Mouse (Mus musculus) layer of hippocampus, adult 2 months (tissue): ENCODE data around the gene Wfdc11. TPM values are rescaled to one million over a fixed set of nuclear protein-coding genes. Genes with fewer than 3 reads are reported as not detected.
"Not testable (repeated sequence)": the region's sequence is repeated elsewhere in the genome, so short reads cannot be mapped to it uniquely, and the experiment has no call there.

Experiments
- DNase-seq, 2 experiments: peaks; one replicate each; pipeline ENCODE4 v3.0.0; 2022; ENCODE audit warnings: low spot score in 2 of 2
- H3K27ac ChIP-seq: fragments of 200-600 bp; 2 replicates; pipeline ENCODE4 v1.8.1; 2022
- H3K4me3 ChIP-seq: fragments of 200-600 bp; 2 replicates; pipeline ENCODE4 v1.8.1; 2022; ENCODE audit warnings: mild to moderate bottlenecking
- CTCF ChIP-seq: fragments of 200-600 bp; conservative IDR thresholded peaks from 2 replicates; pipeline ENCODE4 v1.8.1; 2022; ENCODE audit warnings: antibody characterized with exemption, mild to moderate bottlenecking, moderate library complexity
- long read RNA-seq, 2 experiments: library from polyadenylated mRNA; stranded (forward); transcript quantifications; one replicate each; pipeline ENCODE4 v2.0.0; 2021; ENCODE audit warnings: borderline mapping rate in 2 of 2
- total RNA-seq, 2 experiments: library from RNA; stranded (reverse); gene quantifications; 2 replicates each; pipeline ENCODE4 v1.2.3; 2021

Wfdc11 gene
- total RNA-seq = not detected
- long read RNA-seq, experiment 1 = 0 reads
- long read RNA-seq, experiment 2 = 0 reads

DNA sequence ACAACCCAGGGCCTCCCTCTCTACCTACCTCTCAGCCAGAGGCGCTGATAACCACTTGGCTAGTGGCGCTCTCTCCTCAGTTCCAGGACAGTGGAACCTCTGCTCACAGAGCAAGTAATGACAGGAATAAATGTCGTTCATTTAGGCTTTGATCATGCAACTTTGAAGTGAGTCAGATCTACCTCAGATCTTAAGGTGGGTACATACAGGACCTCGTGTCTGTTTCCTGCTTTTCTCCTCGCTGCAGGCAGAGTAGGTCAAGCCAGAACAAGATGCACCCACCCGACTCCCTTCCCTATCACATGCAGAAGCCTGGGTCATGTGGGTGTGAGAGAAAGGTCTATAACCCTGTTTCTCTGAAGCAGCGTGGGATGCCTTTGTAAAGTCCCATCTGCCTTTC lies at the start of gene Wfdc11:
TSS of gene Wfdc11 (minus strand) at position 101 of the 400 bp plus-strand sequence.
- TF ChIP-seq CTCF = no peak
- H3K27ac ChIP-seq = no peak within 1 kb of the TSS
- no peak within 1 kb of the TSS for H3K4me3 ChIP-seq
- no peak for DNase-seq

DNA sequence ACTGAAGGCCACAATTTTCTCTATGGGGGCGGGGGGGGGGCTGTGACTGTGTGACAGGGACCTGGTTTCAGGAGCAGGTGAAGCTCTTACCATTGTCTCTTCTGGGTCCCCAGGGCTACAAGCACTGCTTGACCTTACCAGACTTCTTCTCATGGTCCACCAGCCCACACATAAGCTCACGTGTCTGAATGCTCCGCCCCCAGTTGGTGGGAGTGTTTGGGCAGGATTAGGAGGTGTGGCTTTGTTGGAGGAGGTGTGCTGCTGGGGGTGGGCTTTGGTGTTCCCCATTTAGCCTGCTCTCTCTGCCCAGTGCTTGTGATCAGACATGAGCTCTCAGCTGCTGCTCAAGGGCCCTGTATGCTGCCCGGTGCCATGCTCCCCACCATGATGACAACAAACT lies 49.4 kb upstream of the Wfdc11 start:
- Histone ChIP-seq H3K27ac (no peak overlapping the region), H3K4me3 (no peak overlapping the region)
- no peak for DNase-seq
- TF ChIP-seq CTCF = no peak

DNA sequence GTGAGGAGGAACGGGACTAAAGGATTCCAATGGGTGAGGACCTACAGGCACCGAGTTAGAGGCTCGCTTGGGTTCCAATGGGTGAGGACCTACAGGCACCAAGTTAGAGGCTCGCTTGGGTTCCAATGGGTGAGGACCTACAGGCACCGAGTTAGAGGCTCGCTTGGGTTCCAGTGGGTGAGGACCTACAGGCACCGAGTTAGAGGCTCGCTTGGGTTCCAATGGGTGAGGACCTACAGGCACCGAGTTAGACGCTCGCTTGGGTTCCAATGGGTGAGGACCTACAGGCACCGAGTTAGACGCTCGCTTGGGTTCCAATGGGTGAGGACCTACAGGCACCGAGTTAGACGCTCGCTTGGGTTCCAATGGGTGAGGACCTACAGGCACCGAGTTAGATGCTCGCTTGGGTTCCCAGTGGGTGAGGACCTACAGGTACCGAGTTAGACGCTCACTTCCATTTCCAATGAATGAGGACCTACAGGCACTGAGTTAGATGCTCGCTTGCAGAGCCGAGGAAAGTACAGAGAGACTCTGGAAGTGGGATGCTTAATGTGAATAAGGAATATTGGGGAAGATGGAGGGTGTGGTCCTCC lies 42.4 kb upstream of the Wfdc11 start:
- not testable (repeated sequence) for DNase-seq, H3K27ac ChIP-seq

DNA sequence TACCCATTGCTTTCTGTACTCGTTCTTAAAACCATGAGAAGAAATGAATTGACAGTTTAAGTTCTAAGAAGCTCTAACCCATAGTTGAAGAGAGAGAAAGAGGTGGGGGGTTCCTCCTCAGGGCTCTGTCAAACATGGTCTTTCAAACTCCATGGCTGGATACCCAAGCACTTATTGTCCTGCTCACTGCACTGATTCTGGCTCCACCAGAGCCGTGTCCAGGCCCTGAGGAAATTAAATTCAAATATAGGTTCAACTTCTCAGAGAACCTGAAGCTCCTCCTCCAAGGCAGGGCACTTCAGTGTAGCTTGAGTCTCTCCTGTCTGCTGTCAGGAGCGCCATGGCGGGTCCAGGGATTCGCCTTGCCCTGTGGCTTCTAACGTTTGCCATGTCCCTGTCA lies 41.1 kb upstream of the Wfdc11 start, which contains the start of gene Spint5:
TSS of gene Spint5 (plus strand) at position 301 of the 400 bp plus-strand sequence.
- no peak within 1 kb of the TSS for H3K4me3 ChIP-seq
- DNase-seq = no peak
- H3K27ac ChIP-seq = no peak within 1 kb of the TSS
- TF ChIP-seq CTCF = no peak

More for the DNA sequence above, 42.4 kb upstream of the Wfdc11 start:
- H3K4me3 ChIP-seq = not testable (repeated sequence)

DNA sequence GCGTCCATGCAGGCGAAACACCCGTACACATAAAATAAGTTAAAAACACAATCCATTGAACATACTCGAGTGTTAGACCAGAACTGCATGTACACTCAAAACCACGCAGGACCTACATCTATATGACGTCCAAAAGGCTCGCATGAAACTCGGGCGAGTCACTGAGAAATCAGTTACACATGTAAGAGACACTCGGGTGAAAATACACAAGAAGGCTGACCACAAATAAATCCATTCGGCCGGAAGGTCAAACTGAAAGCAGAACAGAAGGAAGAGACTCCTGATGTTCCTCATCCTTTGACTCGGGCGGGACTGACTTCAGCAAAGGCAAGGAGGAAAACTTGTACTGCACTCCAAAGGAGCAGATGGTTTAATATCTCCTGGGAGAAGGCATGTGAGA lies 32.1 kb upstream of the Wfdc11 start:
- no peak for TF ChIP-seq CTCF
- no peak overlapping the region for H3K27ac ChIP-seq
- no peak for DNase-seq
- no peak overlapping the region for H3K4me3 ChIP-seq

DNA sequence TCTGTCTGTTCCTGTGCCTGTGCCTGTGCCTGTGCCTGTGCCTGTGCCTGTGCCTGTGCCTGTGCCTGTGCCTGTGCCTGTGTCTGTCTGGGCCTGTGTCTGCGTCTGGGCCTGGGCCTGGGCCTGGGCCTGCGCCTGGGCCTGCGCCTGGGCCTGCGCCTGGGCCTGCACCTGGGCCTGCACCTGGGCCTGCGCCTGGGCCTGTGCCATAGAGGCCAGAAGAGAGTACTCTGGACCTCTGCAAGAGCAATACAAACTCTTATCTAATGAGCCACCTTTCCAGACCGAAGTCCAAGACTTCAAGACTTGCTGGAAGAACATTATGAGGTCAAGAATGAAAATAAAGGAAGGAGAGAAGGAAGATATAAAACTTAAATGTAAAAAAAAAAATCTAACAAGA lies 31.4 kb upstream of the Wfdc11 start:
- DNase-seq = no peak
- no peak for TF ChIP-seq CTCF
- Histone ChIP-seq H3K4me3 (no peak overlapping the region), H3K27ac (no peak overlapping the region)

DNA sequence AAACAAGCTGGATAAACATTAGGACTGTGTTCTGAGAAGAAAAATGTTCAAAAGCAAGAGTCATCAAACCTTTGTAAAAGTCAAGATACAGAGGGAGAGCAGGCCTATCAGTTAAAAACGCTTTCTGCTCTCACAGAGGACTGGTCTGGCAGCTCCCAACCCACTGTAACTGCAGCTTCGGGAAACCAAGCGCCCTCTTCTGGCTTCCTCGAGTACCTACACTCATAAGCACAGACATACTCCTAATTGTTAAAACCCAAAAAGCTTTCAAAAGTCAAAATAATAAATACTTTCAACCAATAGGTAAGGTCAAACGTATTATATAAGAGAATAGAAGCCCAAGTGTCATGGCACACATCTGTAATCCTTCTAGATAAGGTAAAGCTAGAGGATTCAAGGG lies 30.3 kb upstream of the Wfdc11 start:
- TF ChIP-seq CTCF = no peak; the same call in 1 of the 2 replicates
- Histone ChIP-seq H3K4me3 (no peak overlapping the region), H3K27ac (no peak overlapping the region)
- no peak for DNase-seq

DNA sequence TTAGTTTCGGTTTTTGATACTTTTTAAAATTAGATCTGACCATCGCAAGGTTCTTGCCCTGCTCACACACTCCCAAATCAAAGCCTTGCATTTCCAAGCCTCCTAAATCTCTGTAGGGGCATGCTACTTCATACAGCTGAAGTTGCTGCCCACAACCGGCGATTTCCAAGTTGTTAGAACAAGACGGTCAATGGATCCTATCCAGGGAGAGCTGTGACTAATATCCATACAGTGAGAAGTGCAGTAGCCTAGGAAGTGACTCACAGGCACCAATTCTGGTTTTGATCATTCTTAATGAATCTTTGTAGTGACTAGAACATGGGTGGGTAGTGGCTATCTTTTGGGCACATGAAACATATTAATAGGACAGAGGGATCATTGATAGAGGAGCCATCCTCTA lies 27.9 kb upstream of the Wfdc11 start:
- DNase-seq = no peak
- TF ChIP-seq CTCF = no peak

DNA sequence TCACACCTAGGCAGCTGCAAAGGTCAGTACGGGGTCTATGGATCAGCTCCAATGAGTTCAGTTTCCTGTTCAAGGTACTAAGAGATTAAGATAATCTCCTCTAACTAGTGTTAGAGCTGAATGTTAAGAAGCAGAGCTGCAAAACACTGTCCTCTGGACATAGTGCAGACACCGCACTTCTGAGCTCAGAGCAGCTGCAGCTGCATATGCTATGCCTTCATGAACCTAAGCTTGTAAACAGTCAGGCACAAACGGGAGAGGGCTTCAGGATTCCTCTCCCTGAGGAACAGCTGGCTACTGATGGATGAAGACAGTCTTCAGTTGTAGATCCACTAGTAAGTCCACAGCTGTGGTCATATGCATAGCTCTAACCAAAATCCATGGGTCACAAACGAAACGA lies 27.1 kb upstream of the Wfdc11 start:
- Histone ChIP-seq H3K27ac (no peak overlapping the region), H3K4me3 (no peak overlapping the region)
- no peak for DNase-seq
- no peak for TF ChIP-seq CTCF

More for the DNA sequence above, 27.9 kb upstream of the Wfdc11 start:
- no peak overlapping the region for H3K27ac ChIP-seq
- H3K4me3 ChIP-seq = no peak overlapping the region

DNA sequence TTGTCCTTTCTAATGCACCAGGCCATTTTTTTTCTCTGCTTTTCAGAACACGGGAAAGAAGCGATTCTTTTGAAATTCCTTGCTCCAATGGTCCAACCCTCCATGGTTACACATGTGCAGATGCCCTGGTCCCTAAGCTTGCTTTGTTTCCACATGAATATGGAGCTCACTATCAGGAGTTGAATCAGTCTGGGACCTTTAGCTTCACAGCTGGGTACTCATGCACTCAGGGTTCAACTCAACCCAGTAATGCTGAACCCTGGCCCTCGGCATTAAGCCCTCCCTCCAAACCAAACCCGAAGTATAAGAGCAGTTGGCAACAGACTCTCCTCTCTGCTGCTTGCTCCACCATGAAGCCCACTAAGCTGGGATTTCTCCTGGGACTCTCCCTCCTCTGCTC lies 24.3 kb upstream of the Wfdc11 start, which contains the start of gene Spint4:
TSS of gene Spint4 (plus strand) at position 301 of the 400 bp plus-strand sequence.
- Histone ChIP-seq H3K27ac (no peak within 1 kb of the TSS), H3K4me3 (no peak within 1 kb of the TSS)
- no peak for TF ChIP-seq CTCF
- DNase-seq = no peak

DNA sequence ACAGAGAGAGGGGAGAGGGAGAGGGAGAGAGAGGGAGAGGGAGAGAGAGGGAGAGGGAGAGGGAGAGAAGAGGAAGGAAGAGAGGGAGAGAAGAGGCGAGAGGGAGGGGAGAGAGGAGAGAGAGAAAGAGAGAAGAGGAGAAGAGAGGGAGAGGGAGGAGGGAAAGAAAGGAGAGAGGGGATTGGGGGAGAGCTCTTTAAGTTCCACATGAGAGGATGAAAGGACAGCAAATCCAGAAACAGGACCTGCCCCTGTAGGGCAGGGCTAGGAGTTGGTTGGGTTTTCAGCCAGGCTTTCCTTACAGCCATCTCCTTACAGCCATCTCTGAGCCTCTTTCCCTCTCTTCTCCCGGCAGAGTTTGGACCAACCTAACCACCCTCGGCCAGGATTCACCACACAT lies 10.9 kb upstream of the Wfdc11 start, which contains the start of gene Wfdc13:
TSS of gene Wfdc13 (plus strand) at position 301 of the 400 bp plus-strand sequence.
- Histone ChIP-seq H3K27ac (no peak within 1 kb of the TSS), H3K4me3 (no peak within 1 kb of the TSS)
- DNase-seq = no peak
- TF ChIP-seq CTCF = no peak

DNA sequence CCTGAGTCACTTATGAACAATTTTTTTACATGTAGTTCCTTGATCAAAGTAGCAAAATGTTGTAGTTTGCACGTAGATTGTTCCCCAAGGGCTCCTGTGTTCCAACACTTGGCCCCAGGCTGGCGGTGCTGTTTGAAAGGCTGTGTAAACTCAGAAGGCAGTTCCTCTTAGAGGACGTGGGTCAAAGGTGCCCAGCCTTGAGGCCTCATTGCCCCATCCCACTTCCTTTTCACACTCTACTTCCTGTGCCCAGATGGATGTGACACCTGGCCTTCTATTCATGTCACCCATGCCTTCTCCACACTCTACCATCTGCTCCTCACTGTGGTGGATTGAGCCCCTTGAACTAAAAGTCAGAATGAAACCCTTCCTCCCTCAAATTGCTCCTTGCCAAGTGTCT lies 6.0 kb upstream of the Wfdc11 start:
- no peak overlapping the region for H3K27ac ChIP-seq

DNA sequence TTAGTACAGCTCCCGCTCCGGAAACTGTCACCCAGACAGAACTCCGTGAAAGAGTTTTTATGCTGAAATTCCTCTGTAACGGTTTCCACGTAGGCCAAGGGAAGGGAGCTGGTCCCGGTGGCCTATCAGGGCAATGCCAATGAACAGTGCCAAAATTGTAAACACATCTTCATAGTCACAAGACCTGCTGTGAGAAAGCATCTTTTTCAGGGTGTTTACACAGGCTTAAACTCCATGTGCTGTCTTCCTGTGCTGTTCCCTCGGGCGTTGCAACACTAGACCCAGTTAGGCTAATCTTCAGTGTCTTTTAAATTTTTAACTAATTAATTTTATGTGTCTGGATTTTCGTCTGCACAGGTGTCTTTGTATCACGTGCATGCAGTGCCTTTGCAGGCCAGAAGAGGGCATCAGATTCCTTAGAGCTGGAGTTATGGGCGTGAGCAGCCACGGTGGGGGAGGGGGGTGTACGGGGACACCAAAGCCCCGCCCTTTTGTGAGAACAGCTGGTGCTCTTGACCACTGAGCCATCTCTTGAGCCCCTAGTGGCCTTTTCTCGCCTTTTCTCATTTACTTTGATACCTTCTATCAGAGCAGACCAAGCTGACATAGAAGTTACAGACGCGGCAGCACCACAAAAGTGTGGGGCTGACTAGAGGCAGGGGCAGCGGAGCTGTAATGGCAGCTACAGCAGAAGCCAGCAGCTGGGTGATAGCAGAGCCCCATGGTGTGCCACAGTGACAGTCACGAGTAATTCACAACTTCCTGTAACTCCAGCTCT lies 5.2 kb upstream of the Wfdc11 start:
- TF ChIP-seq CTCF = peak; percentile 81
- H3K27ac ChIP-seq = no peak overlapping the region
- DNase-seq = peak; percentile 51 to 54
- H3K4me3 ChIP-seq = peak overlapping the region; percentile 46

More for the DNA sequence above, 6.0 kb upstream of the Wfdc11 start:
- DNase-seq = no peak
- TF ChIP-seq CTCF = no peak
- no peak overlapping the region for H3K4me3 ChIP-seq
